ENCODE assay signal across 28 mouse cellular contexts in genomic region chr13:5894910-5895309, GRCm38 (mm10).
"Had no signal": no experiment of that assay in that cellular context is flagged by ENCODE, and none has a peak within 500 bp of the region (broad histone marks: within the 10 kb centered on the region; RNA-seq: fewer than 3 reads in every experiment).

No protein-coding gene starts in this region.

- DNase-seq: cerebellum, adult 8-10 months; cerebellum, adult 9-10 months; cerebellum, adult 9-11 months; cerebellum, postnatal 10 days; cerebellum, postnatal 14 days; cerebellum, postnatal 25 days; cerebellum, postnatal 36 days; embryo, embryonic 11 days; forebrain, postnatal 0 days; gastrocnemius, adult 2 months; gastrocnemius, postnatal 10 days; gastrocnemius, postnatal 14 days; gastrocnemius, postnatal 25 days; gastrocnemius, postnatal 36 days; heart, adult 11 months; heart, adult 18-20 months; heart, adult 2 months had no signal

- H3K36me3 ChIP-seq: embryonic facial prominence, embryonic 10.5 days; embryonic facial prominence, embryonic 12.5 days; embryonic facial prominence, embryonic 13.5 days; embryonic facial prominence, embryonic 15.5 days; forebrain, embryonic 10.5 days; forebrain, embryonic 12.5 days; forebrain, embryonic 15.5 days had no signal

- ATAC-seq: forebrain, embryonic 13.5 days; forebrain, embryonic 14.5 days; forebrain, embryonic 15.5 days; forebrain, embryonic 16.5 days; forebrain, postnatal 0 days had no signal

- H3K4me2 ChIP-seq: embryonic facial prominence, embryonic 12.5 days; embryonic facial prominence, embryonic 13.5 days; embryonic facial prominence, embryonic 15.5 days; forebrain, embryonic 12.5 days; forebrain, embryonic 13.5 days; forebrain, embryonic 15.5 days had no signal

- H3K9ac ChIP-seq: embryonic facial prominence, embryonic 12.5 days; embryonic facial prominence, embryonic 13.5 days; embryonic facial prominence, embryonic 15.5 days; forebrain, embryonic 12.5 days; forebrain, embryonic 13.5 days; forebrain, embryonic 15.5 days; forebrain, postnatal 0 days had no signal

- H3K4me3 ChIP-seq: embryonic facial prominence, embryonic 10.5 days; embryonic facial prominence, embryonic 12.5 days; embryonic facial prominence, embryonic 13.5 days; embryonic facial prominence, embryonic 15.5 days; erythroblast, embryonic 14.5 days; forebrain, embryonic 10.5 days; forebrain, embryonic 12.5 days; forebrain, embryonic 13.5 days; forebrain, embryonic 15.5 days; gastrocnemius, adult 2 months; heart, adult 2 months had no signal

- H3K9me3 ChIP-seq: embryonic facial prominence, embryonic 10.5 days; embryonic facial prominence, embryonic 12.5 days; embryonic facial prominence, embryonic 13.5 days; embryonic facial prominence, embryonic 15.5 days; forebrain, embryonic 10.5 days; forebrain, embryonic 12.5 days; forebrain, embryonic 13.5 days; forebrain, embryonic 15.5 days had no signal

- H3K27me3 ChIP-seq: embryonic facial prominence, embryonic 12.5 days; embryonic facial prominence, embryonic 13.5 days; embryonic facial prominence, embryonic 15.5 days; forebrain, embryonic 12.5 days; forebrain, embryonic 13.5 days; forebrain, embryonic 15.5 days had no signal

- H3K27ac ChIP-seq: embryonic facial prominence, embryonic 10.5 days; embryonic facial prominence, embryonic 12.5 days; embryonic facial prominence, embryonic 13.5 days; embryonic facial prominence, embryonic 15.5 days; forebrain, embryonic 10.5 days; forebrain, embryonic 12.5 days; forebrain, embryonic 13.5 days; forebrain, embryonic 15.5 days; gastrocnemius, adult 2 months; heart, adult 2 months had no signal

- H3K4me1 ChIP-seq: embryonic facial prominence, embryonic 10.5 days; embryonic facial prominence, embryonic 12.5 days; embryonic facial prominence, embryonic 13.5 days; embryonic facial prominence, embryonic 15.5 days; forebrain, embryonic 12.5 days; forebrain, embryonic 13.5 days; forebrain, embryonic 15.5 days had no signal
